Mouse (Mus musculus) forebrain, embryonic 10.5 days (tissue): ENCODE data around the gene 1700013G24Rik. TPM values are rescaled to one million over a fixed set of nuclear protein-coding genes. Genes with fewer than 3 reads are reported as not detected.

Source experiments
- DNase-seq: peaks from one replicate; pipeline ENCODE4 v3.0.0-alpha.2; 2017; ENCODE audit warnings: low spot score; ENCODE audit errors: extremely low spot score
- H3K27ac ChIP-seq: fragments of 300-500 bp; sonication (generic); 2 replicates; pipeline ENCODE4 v1.5.1; 2016; ENCODE audit warnings: mild to moderate bottlenecking
- H3K27me3 ChIP-seq: fragments of 300-500 bp; sonication (generic); 2 replicates; pipeline ENCODE4 v1.6.1; 2016; ENCODE audit warnings: mild to moderate bottlenecking; ENCODE audit not compliant: poor library complexity, severe bottlenecking
- H3K36me3 ChIP-seq: fragments of 300-500 bp; sonication (generic); replicated peaks from 2 replicates; pipeline ENCODE4 v1.6.1; 2016; ENCODE audit warnings: mild to moderate bottlenecking, moderate library complexity
- H3K4me1 ChIP-seq: fragments of 300-500 bp; sonication (generic); 2 replicates; pipeline ENCODE4 v1.6.1; 2016
- H3K4me3 ChIP-seq: fragments of 300-500 bp; sonication (generic); 2 replicates; pipeline ENCODE4 v1.5.1; 2016; ENCODE audit warnings: mild to moderate bottlenecking, moderate library complexity
- H3K9me3 ChIP-seq: fragments of 300-500 bp; sonication (generic); 2 replicates; pipeline ENCODE4 v1.6.1; 2016; ENCODE audit warnings: mild to moderate bottlenecking, moderate library complexity
- WGBS: fragments of 180-500 bp; shearing (Covaris S2); methylation state at CpG from one replicate; pipeline ENCODE4 v1.1.7; 2016; 5-methylcytosine and 5-hydroxymethylcytosine counted together
- polyA plus RNA-seq: library from polyadenylated mRNA; unstranded; fragments of >200 nt; fragmentation: Nextera tagmentation; extraction: Ambion mirVana; gene quantifications from 2 replicates; pipeline ENCODE4 v1.2.1, GENCODE M21; 2016

The 1700013G24Rik gene
- polyA plus RNA-seq, 1 experiment from 2014 or later: not detected

- 78% methylated on average over 4 of the region's 4 CpGs for WGBS
- Histone ChIP-seq H3K27me3 (no peaks in the 10 kb centered on the region), H3K4me3 (no peak overlapping the region), H3K9me3 (no peaks in the 10 kb centered on the region), H3K36me3 (no peaks in the 10 kb centered on the region), H3K27ac (peak overlapping the region; percentile 71), H3K4me1 (peaks cover 27% of the 10 kb centered on the region)
- DNase-seq: no peak
Observed at GRCm38 (mm10) chr4:137461217-137461616, 8.1 kb downstream of the 1700013G24Rik start.

- Histone ChIP-seq H3K9me3 (no peaks in the 10 kb centered on the region), H3K36me3 (no peaks in the 10 kb centered on the region), H3K4me1 (peaks cover 31% of the 10 kb centered on the region), H3K4me3 (no peak overlapping the region), H3K27me3 (no peaks in the 10 kb centered on the region), H3K27ac (no peak overlapping the region)
- 94% methylated on average over 16 of the region's 16 CpGs for WGBS
- no peak for DNase-seq
Observed at GRCm38 (mm10) chr4:137461981-137462690, 9.1 kb downstream of the 1700013G24Rik start.

GRCm38 (mm10) chr4:137465125-137465787 is 12.2 kb downstream of the 1700013G24Rik start:
- H3K4me1 ChIP-seq: peaks cover 58% of the 10 kb centered on the region
- peak overlapping the region; percentile 33; the same call in 1 of the 2 replicates for H3K27ac ChIP-seq
- DNase-seq: no peak
- no peaks in the 10 kb centered on the region for H3K9me3 ChIP-seq
- 79% methylated on average over 13 of the region's 13 CpGs for WGBS
- no peaks in the 10 kb centered on the region for H3K36me3 ChIP-seq
- H3K27me3 ChIP-seq: peaks cover 7% of the 10 kb centered on the region
- H3K4me3 ChIP-seq: no peak overlapping the region

- Histone ChIP-seq H3K27ac (peak overlapping the region; percentile 93), H3K36me3 (no peaks in the 10 kb centered on the region), H3K4me3 (no peak overlapping the region), H3K27me3 (peaks cover 8% of the 10 kb centered on the region), H3K4me1 (peaks cover 64% of the 10 kb centered on the region), H3K9me3 (no peaks in the 10 kb centered on the region)
- DNase-seq: no peak
- 83% methylated on average over 4 of the region's 4 CpGs for WGBS
Observed at GRCm38 (mm10) chr4:137466991-137467390, 13.9 kb downstream of the 1700013G24Rik start.

- WGBS: 86% methylated on average over 2 of the region's 2 CpGs
- no peaks in the 10 kb centered on the region for H3K36me3 ChIP-seq
- no peak overlapping the region for H3K4me3 ChIP-seq
- peaks cover 8% of the 10 kb centered on the region for H3K27me3 ChIP-seq
- no peaks in the 10 kb centered on the region for H3K9me3 ChIP-seq
- no peak for DNase-seq
- H3K27ac ChIP-seq: peak overlapping the region; percentile 93
- peaks cover 65% of the 10 kb centered on the region for H3K4me1 ChIP-seq
Observed at GRCm38 (mm10) chr4:137467525-137467924, 14.4 kb downstream of the 1700013G24Rik start.

- WGBS: under 1% methylated on average over 72 of the region's 72 CpGs
- Histone ChIP-seq H3K27ac (peak within 1 kb of the TSS; percentile 93), H3K9me3 (no peaks in the 10 kb centered on the region), H3K4me3 (peak within 1 kb of the TSS; percentile 85), H3K36me3 (peaks cover 5% of the 10 kb centered on the region; the same call in 1 of the 2 replicates), H3K4me1 (peaks cover 74% of the 10 kb centered on the region), H3K27me3 (peaks cover 8% of the 10 kb centered on the region)
- peak; percentile 100 for DNase-seq
Observed at GRCm38 (mm10) chr4:137468260-137469080, 15.4 kb downstream of the 1700013G24Rik start, which contains the start of gene Hspg2. TSS of gene Hspg2 (plus strand) at chr4:137468769.

- DNase-seq: peak; percentile 42
- peaks cover 80% of the 10 kb centered on the region for H3K4me1 ChIP-seq
- H3K9me3 ChIP-seq: no peaks in the 10 kb centered on the region
- peaks cover 5% of the 10 kb centered on the region; the same call in 1 of the 2 replicates for H3K36me3 ChIP-seq
- 3% methylated on average over 20 of the region's 20 CpGs for WGBS
- H3K4me3 ChIP-seq: peak overlapping the region; percentile 85
- peak overlapping the region; percentile 93 for H3K27ac ChIP-seq
- peaks cover 8% of the 10 kb centered on the region for H3K27me3 ChIP-seq
Observed at GRCm38 (mm10) chr4:137469081-137469844, 16.2 kb downstream of the 1700013G24Rik start.

- H3K4me3 ChIP-seq: peak overlapping the region; percentile 85
- 36% methylated on average over 15 of the region's 15 CpGs for WGBS
- H3K27ac ChIP-seq: peak overlapping the region; percentile 93
- no peak for DNase-seq
- peaks cover 8% of the 10 kb centered on the region for H3K27me3 ChIP-seq
- H3K9me3 ChIP-seq: no peaks in the 10 kb centered on the region
- peaks cover 78% of the 10 kb centered on the region for H3K4me1 ChIP-seq
- peaks cover 5% of the 10 kb centered on the region; the same call in 1 of the 2 replicates for H3K36me3 ChIP-seq
Observed at GRCm38 (mm10) chr4:137469845-137470692, 17.0 kb downstream of the 1700013G24Rik start.

- Histone ChIP-seq H3K4me1 (peaks cover 81% of the 10 kb centered on the region), H3K27ac (peak overlapping the region; percentile 93), H3K36me3 (peaks cover 5% of the 10 kb centered on the region; the same call in 1 of the 2 replicates), H3K4me3 (peak overlapping the region; percentile 85), H3K9me3 (no peaks in the 10 kb centered on the region), H3K27me3 (peaks cover 8% of the 10 kb centered on the region)
- WGBS: 72% methylated on average over 9 of the region's 9 CpGs
- DNase-seq: no peak
Observed at GRCm38 (mm10) chr4:137470701-137471317, 17.7 kb downstream of the 1700013G24Rik start.

- Histone ChIP-seq H3K36me3 (peaks cover 5% of the 10 kb centered on the region; the same call in 1 of the 2 replicates), H3K27ac (peak overlapping the region; percentile 93), H3K4me3 (peak overlapping the region; percentile 85; the same call in 1 of the 2 replicates), H3K9me3 (no peaks in the 10 kb centered on the region), H3K4me1 (peaks cover 86% of the 10 kb centered on the region), H3K27me3 (peaks cover 8% of the 10 kb centered on the region)
- no peak for DNase-seq
- 66% methylated on average over 8 of the region's 8 CpGs for WGBS
Observed at GRCm38 (mm10) chr4:137471326-137471725, 18.2 kb downstream of the 1700013G24Rik start.

- DNase-seq: no peak
- Histone ChIP-seq H3K36me3 (peaks cover 5% of the 10 kb centered on the region; the same call in 1 of the 2 replicates), H3K27me3 (peaks cover 8% of the 10 kb centered on the region), H3K4me3 (no peak overlapping the region), H3K9me3 (no peaks in the 10 kb centered on the region), H3K4me1 (peaks cover 90% of the 10 kb centered on the region), H3K27ac (peak overlapping the region; percentile 63; the same call in 1 of the 2 replicates)
- WGBS: 90% methylated on average over 8 of the region's 8 CpGs
Observed at GRCm38 (mm10) chr4:137473240-137473639, 20.2 kb downstream of the 1700013G24Rik start.
